Mouse (Mus musculus): ENCODE results near the gene Dus3l.
A peak's percentile ranks its signal among the peaks of the same experiment; 100 is the strongest.

Gene Dus3l

GRCm38 (mm10) chr17:56754271-56755185 lies 10.0 kb upstream of the Dus3l start:
- DNase-seq, result peak; percentile 55

DNA sequence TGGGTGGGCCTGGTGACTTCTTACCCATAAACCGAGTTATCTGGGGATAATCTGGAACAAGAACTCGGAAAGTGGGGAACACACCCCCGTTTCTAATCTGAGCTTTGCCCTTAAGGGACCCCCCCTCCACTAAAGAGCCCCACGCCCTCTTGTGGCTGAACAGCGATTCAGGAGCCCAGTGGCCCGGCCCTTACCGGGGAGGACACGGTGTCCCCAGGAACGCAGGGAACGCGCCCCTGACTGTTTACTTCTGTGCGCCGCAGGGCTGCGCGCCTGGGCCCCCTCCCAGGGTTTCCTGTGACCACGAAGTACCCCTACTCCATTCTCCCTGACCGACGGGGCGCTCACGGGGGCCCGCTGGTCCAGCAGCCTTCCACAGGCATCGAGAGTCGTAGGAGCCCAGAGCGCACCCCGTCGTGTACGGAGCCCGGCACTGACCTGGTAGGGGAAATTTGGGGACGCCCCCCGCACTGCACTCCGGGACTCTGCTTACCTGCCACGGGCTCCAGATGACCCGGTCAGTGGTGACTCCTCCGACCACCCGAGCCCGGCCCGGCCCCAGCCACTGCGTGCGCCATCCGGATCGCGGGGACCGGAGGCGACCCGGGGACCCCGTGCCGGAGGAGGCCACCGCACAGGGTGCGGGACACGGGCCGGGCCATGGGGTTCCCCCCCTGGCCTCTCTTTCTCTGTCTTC lies 7.7 kb upstream of the Dus3l start:
- peak; percentile 69 for DNase-seq

GRCm38 (mm10) chr17:56757416-56758123 lies 7.0 kb upstream of the Dus3l start, which contains the start of gene Nrtn:
Gene Nrtn, minus strand, starts transcription at chr17:56757530.
- peak; percentile 86 for DNase-seq

DNA sequence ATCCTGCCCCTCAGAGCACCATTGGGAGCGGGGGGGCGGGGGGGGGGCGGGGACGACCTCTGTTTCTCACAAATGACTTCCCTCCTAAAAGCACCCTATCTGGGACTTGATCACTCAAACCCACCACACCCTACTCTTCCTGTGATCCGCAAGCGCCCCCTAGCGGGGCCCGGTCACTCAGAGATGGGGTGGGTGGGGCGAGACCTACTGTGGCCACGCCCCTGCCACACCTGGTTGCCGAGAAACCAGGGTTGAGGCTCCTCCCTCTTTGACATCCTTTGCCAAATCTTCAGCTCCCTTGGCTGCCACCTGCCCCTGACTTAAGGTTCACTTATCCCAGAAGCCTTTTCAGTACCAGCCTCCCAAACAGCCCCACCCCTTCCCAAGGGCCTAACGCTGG lies 6.4 kb upstream of the Dus3l start:
- peak; percentile 97 for DNase-seq

- no peak for DNase-seq
Measured at GRCm38 (mm10) chr17:56759261-56759660, 5.3 kb upstream of the Dus3l start.

DNA sequence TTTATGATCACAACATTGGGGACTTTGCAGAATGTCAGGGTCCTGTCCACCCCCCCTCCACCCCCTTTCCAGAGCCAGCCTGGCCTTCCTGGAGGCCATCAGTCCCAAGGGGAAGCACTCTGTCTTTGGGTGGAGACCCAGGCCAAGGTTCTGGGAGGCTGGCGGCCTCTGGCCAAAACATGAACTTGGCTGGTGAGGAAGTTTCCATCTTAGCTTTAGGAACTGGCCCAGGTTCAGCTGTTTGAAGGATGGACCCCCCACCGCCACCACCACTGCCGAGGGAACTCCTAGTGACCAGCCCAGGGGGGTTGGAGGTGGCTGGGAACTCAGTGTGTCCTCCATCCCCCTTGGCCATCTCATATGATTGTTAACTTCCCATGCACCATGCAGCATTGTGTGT lies 3.5 kb upstream of the Dus3l start:
- DNase-seq, result no peak

GRCm38 (mm10) chr17:56761991-56762410 lies 2.6 kb upstream of the Dus3l start:
- peak; percentile 99 for DNase-seq

DNA sequence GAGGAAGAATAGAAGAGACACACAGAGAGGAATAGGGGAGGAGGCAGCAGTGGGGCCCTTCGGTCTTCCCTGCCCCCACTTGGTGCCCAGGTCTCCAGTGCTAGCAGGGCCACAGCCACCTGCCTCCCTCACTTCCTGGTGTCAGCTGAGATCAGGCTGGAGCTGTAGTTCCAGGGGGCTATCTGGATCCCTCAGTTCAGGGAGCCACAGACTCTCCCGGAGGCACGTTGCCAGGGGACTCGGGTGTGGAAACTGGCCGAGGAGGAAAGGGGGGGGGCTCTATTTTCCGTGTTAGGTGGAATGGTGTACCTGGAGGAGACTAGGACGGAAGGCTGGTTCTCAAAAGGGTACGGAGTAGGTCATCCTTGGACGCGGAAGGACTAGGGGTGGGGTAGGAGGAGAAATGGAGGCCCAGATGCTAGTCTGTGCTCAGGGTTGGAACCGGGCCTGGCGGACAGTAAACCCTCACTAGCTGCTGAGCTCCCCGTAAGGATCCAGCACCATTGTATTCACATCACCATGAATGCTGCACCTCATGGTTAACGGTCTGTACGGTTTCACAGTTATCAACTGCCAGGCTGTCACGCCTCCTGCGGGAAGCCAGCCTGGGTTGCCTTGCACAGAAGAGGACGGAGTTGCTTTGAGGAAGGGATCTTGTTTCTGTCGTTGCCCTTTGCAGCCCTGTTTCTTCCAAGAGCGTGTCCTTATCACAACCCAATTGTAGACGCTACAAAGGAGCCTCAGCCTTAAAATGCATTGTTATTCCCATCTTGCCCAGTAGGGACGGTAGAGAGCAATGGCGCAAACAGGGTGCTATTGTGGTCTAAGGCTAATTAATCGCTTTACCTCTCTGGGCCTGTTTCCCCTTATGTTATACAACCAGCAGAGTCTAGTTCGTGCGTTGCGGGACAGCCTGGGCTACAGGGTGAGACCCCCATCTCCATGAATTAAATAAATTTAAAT lies 1.5 kb upstream of the Dus3l start:
- peak; percentile 68 for DNase-seq

DNA sequence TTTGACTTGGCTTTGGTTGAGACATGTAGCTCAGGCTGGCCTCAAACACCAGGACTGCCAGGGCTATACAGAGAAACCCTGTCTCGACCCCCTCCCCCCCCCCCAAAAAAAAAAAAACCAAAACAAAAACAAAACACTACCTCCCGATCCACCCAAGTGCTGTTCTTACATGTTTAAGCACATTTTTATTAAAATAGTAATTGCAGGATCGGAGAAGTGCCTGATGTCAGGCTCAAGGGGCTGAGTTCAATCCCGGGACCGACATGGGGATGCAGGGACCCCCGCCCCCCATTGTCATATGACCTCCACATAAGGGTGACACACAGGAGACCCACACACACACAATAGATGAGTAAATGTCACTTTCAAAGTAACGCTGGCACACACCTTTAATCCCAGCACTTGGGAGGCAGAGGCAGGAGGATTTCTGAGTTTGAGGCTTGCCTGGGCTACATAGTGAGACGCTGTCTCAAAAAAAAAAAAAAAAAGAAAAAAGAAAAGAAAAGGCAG lies 761 bp upstream of the Dus3l start:
- DNase-seq, result no peak

- DNase-seq, result no peak
Measured at GRCm38 (mm10) chr17:56765431-56765830, 874 bp downstream of the Dus3l start.

- no peak for DNase-seq
Measured at GRCm38 (mm10) chr17:56766631-56767405, 2.3 kb downstream of the Dus3l start.

- DNase-seq, result no peak
Measured at GRCm38 (mm10) chr17:56767531-56768135, 3.1 kb downstream of the Dus3l start.

DNA sequence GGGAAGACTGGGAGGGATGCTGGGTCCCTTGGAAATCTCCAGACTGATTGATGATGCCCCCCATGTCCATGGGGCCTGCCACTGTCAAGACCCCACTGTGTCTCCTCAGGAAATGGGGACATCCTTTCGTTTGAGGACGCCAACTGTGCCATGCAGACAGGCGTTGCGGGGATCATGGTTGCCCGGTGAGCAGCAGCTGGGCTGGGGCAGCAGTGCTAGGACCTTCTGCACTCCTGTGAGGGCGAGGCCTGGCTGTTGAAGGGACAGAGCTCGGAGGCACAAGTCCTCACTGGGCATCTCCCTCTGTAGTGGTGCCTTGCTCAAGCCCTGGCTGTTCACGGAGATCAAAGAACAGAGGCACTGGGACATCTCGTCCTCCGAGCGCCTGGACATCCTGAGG lies 4.4 kb downstream of the Dus3l start:
- DNase-seq, result no peak

DNA sequence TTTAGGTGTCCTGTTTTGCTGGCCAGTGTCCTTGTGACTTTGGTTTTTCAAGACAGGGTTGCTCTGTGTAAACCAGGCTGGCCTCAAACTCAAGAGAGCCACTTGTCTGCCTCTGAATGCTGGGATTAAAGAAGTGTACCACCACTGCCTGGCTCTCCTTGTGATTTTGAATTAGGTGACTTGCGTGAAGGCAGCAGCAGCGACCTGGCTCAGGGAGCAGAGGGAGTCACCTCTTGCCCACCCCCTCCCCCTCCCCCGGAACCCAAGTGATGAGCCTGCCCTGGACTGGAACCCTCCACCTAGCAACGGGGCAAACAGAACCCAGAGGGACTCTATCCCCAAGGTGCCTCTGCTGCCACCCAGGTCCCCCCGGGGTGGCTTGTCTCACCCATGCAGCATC lies 5.4 kb downstream of the Dus3l start, which contains the start of gene Prr22:
TSS of gene Prr22 (plus strand) at position 301 of the 400 bp plus-strand sequence.
- DNase-seq, result no peak

DNA sequence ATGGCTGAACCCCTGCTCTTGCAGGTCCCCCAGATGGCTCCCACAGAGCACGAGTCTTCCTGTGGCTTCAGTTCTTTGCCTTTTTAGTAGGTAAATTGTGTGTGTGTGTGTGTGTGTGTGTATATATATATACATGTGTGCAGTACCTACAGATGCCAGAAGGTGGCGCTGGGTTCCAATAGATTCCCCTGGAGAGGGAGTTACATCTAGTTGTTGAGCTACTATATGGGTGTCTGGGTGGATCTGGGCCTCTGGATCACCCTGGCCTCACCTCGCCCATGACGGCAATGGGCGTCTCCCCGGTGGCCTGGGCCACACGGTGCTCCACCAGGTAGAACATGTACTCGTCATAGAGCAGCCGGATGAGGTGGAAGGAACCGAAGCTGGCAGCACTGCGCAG lies 13.0 kb downstream of the Dus3l start:
- peak; percentile 61 for DNase-seq

DNA sequence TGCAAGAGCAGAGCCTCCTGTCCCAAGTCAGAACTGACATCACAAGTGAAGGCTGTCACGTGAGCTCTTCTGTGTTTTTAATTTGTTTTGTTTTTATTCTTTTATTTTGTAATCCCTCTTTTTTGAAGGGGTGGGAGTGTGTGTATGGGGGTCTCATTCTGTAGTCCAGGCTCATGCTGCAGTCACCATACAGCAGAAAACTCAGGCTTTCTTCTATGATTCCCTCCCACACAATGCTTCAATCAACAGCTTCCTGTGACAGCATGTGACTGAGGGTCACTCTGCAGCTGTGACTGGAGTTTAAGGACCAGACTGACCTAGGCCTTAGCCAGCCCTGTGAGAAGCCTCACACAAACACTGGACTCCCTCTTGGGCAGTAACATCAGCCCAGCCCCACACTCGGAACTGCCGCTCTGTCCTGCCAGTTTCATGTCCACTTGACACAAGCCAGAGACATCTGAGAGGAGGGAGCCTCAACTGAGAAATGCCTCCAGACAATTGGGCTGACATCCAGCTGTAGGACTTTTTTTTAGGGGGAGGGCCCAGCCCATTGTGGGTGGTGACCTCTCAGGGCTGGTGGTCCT lies 14.3 kb downstream of the Dus3l start:
- DNase-seq, result no peak

DNA sequence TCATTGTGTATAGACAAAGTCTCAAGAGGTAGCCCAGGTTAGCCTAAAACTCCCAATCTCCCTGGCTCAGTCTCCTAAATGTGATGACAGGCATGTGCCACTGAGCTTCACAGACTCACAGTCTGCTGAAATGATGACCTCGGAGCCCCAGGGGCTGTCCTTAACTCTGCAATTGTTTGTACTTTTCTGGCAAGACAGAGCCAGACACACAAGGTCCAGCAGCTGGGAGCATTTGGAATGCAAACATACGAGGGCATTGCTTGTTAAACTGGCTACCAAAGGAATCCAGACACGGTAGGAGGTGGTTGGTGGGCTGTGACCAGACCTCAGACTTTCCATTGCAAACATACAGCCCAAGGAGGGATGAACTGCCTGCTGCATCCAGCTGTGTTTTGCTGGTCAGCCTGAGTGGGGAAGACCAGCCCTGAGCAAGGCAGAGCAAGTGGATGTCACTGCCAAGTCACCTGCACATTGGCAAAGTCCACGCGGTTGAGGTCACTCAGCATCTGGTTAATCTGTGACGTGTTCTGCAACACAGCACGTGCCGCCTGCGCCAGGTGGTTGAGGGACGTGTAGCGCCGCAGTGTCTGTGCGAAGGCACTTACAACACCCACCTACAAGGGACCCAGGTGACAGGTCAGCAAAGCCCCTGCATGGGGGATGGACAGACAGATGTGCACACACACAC lies 15.9 kb downstream of the Dus3l start:
- no peak for DNase-seq

DNA sequence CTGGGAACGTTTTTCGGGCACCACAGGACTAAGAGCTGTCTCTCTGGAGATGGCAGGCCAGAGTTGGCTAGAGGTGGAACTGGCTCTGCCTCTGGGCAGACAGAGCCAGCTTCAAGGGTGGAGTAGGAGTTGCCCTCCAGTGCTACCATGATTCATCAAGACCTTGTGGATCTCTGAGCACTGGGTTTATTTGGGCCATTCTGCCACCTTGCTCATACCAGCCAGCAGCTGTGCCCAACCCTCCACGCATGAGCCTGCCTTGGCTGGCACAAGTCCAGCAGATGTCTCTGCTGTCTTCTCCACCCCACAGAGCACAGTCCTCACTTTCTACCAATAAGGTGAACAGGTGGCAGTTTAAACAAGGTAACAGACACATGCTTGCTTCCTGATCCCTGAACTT lies 24.3 kb downstream of the Dus3l start:
- no peak for DNase-seq

DNA sequence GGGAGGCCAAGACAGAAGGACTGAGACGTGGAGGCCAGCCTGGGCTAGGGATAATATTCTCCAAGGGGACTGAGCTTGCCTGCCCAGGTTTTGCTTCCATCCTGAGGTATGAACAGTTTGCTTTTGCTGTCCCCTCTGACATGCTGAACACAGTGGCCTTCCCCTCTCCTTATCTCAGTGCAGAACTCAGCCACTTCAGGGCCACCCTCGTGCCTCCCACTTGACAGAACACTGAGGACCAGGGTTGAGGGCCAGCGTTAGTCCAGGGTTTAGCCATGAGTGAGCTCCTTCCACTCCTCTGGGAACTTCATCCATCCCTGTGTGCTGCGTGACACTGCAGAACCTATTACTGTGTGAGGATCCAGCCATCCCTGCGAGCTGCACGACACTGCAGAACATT lies 24.7 kb downstream of the Dus3l start:
- DNase-seq, result no peak

DNA sequence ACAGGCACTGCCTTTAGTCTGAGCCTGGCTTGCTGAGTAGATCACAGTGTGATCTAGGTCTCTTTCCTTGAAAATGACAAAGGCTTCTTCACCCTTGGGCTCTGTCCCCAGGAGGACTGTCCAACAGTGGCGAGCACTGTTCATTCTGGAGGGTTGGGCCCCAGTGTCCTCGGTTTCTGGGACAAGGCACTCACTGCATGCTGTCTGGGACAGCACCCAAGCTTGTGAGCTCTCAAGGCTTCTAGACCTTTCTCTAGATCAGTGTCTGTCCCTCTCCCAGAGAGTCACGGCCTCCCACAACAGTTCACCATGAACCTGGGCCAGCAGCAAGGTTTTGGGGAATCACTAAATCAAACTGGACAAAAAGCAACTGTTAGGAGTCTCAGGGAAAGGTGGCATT lies 28.0 kb downstream of the Dus3l start:
- DNase-seq, result no peak

All from thymus, postnatal 4 days (tissue).